Mouse (Mus musculus) megakaryocyte, embryonic 14.5 days (primary cell): Measurements from ENCODE around the gene Vars. TPM values are rescaled to one million over a fixed set of nuclear protein-coding genes. Genes with fewer than 3 reads are reported as not detected.

Experiments
- H3K27me3 ChIP-seq: replicated peaks from 2 replicates; pipeline ENCODE3; 2012; ENCODE audit warnings: inconsistent platforms
- H3K36me3 ChIP-seq: replicated peaks from 2 replicates; pipeline ENCODE3; 2012; ENCODE audit warnings: low read length, inconsistent platforms, mixed read lengths
- H3K4me1 ChIP-seq: 2 replicates; pipeline ENCODE4 v1.6.1; 2012; ENCODE audit warnings: inconsistent platforms
- H3K4me3 ChIP-seq: replicated peaks from 2 replicates; pipeline ENCODE3; 2012; ENCODE audit warnings: moderate library complexity, mild to moderate bottlenecking, inconsistent platforms
- H3K9me3 ChIP-seq: 2 replicates; pipeline ENCODE4 v1.6.1; 2012; ENCODE audit warnings: inconsistent platforms
- FLI1 ChIP-seq: IDR thresholded peaks from 2 replicates; pipeline ENCODE4 v1.6.1; 2012; ENCODE audit warnings: low read length, inconsistent platforms, mixed read lengths
- GATA1 ChIP-seq: IDR thresholded peaks from 3 replicates; pipeline ENCODE4 v1.6.1; 2012; ENCODE audit warnings: mixed read lengths, low read length, inconsistent platforms, borderline replicate concordance
- polyA plus RNA-seq: library from polyadenylated mRNA; stranded (reverse); fragments of >175 nt; gene quantifications from 2 replicates; pipeline ENCODE4 v1.2.3, GENCODE M21; 2012; ENCODE audit warnings: low replicate concordance; ENCODE audit not compliant: insufficient read depth

Gene Vars
- polyA plus RNA-seq, 1 experiment: 188 TPM

- H3K9me3 ChIP-seq: no peaks in the 10 kb centered on the region
- H3K4me1 ChIP-seq: peaks cover 93% of the 10 kb centered on the region
- H3K36me3 ChIP-seq: peaks cover 87% of the 10 kb centered on the region
- TF ChIP-seq FLI1 (no peak), GATA1 (no peak)
- H3K4me3 ChIP-seq: peak overlapping the region; percentile 94
- H3K27me3 ChIP-seq: no peaks in the 10 kb centered on the region
Observed at GRCm38 (mm10) chr17:35060071-35060470, 59.3 kb downstream of the Vars start.

- no peaks in the 10 kb centered on the region for H3K27me3 ChIP-seq
- no peaks in the 10 kb centered on the region for H3K9me3 ChIP-seq
- peaks cover 80% of the 10 kb centered on the region for H3K36me3 ChIP-seq
- peak overlapping the region; percentile 94 for H3K4me3 ChIP-seq
- peaks cover 93% of the 10 kb centered on the region for H3K4me1 ChIP-seq
- no peak for TF ChIP-seq GATA1
- no peak for TF ChIP-seq FLI1
Observed at GRCm38 (mm10) chr17:35060737-35061297, 60.0 kb downstream of the Vars start.

GRCm38 (mm10) chr17:35061299-35061698 is 60.5 kb downstream of the Vars start:
- Histone ChIP-seq H3K9me3 (no peaks in the 10 kb centered on the region), H3K36me3 (peaks cover 75% of the 10 kb centered on the region), H3K4me1 (peaks cover 93% of the 10 kb centered on the region), H3K27me3 (peaks cover 2% of the 10 kb centered on the region), H3K4me3 (peak overlapping the region; percentile 53)
- TF ChIP-seq GATA1 (no peak), FLI1 (no peak)

- peaks cover 96% of the 10 kb centered on the region for H3K4me1 ChIP-seq
- no peaks in the 10 kb centered on the region for H3K9me3 ChIP-seq
- peak overlapping the region; percentile 94 for H3K4me3 ChIP-seq
- peaks cover 8% of the 10 kb centered on the region for H3K27me3 ChIP-seq
- H3K36me3 ChIP-seq: peaks cover 63% of the 10 kb centered on the region
- TF ChIP-seq GATA1 (no peak), FLI1 (no peak)
Observed at GRCm38 (mm10) chr17:35063466-35063865, 62.7 kb downstream of the Vars start.

- Histone ChIP-seq H3K4me3 (peak overlapping the region; percentile 94), H3K27me3 (peaks cover 15% of the 10 kb centered on the region), H3K9me3 (no peaks in the 10 kb centered on the region), H3K4me1 (peaks cover 96% of the 10 kb centered on the region), H3K36me3 (peaks cover 66% of the 10 kb centered on the region)
- TF ChIP-seq GATA1: no peak
- TF ChIP-seq FLI1: no peak
Observed at GRCm38 (mm10) chr17:35064378-35064877, 63.6 kb downstream of the Vars start.

- TF ChIP-seq GATA1: no peak
- H3K36me3 ChIP-seq: peaks cover 68% of the 10 kb centered on the region
- no peaks in the 10 kb centered on the region for H3K9me3 ChIP-seq
- H3K27me3 ChIP-seq: peaks cover 16% of the 10 kb centered on the region
- peaks cover 96% of the 10 kb centered on the region for H3K4me1 ChIP-seq
- peak within 1 kb of the TSS; percentile 94 for H3K4me3 ChIP-seq
Observed at GRCm38 (mm10) chr17:35064951-35065947, 64.5 kb downstream of the Vars start, which contains the start of gene Ly6g6c. Ly6g6c (plus strand) TSS chr17:35065388.

Other genes starting within 250 kb of the Vars start
- not detected in 2 replicates for gene Cyp21a1, start 196.4 kb upstream of the Vars start, polyA plus RNA-seq
- 44.3 and 85.0 TPM in 2 replicates for gene Stk19, start 164.0 kb upstream of the Vars start, polyA plus RNA-seq
- gene Dxo, start 164.0 kb upstream of the Vars start, polyA plus RNA-seq: 61.9 and 137 TPM in 2 replicates
- gene Skiv2l, start 150.8 kb upstream of the Vars start, polyA plus RNA-seq: 25.1 and 27.6 TPM in 2 replicates
- 67.5 and 220 TPM in 2 replicates for gene Nelfe, start 150.6 kb upstream of the Vars start, polyA plus RNA-seq
- gene Cfb, start 138.5 kb upstream of the Vars start, polyA plus RNA-seq: 0.54 TPM in 1 of 2 replicates, not detected in the other
- gene Zbtb12, start 121.5 kb upstream of the Vars start, polyA plus RNA-seq: 6.7 and 15.4 TPM in 2 replicates
- gene Gm20547, start 118.9 kb upstream of the Vars start, polyA plus RNA-seq: not detected in 2 replicates
- 3.0 and 6.0 TPM in 2 replicates for gene C2, start 102.7 kb upstream of the Vars start, polyA plus RNA-seq
- gene Ehmt2, start 102.5 kb upstream of the Vars start, polyA plus RNA-seq: 356 and 543 TPM in 2 replicates
- not detected in 2 replicates for gene Slc44a4, start 86.5 kb upstream of the Vars start, polyA plus RNA-seq
- 12.4 and 41.3 TPM in 2 replicates for gene Neu1, start 69.7 kb upstream of the Vars start, polyA plus RNA-seq
- 4.5 and 7.2 TPM in 2 replicates for gene Hspa1b, start 41.7 kb upstream of the Vars start, polyA plus RNA-seq
- not detected in 2 replicates for gene Gm20481, start 31.1 kb upstream of the Vars start, polyA plus RNA-seq
- gene Hspa1a, start 28.8 kb upstream of the Vars start, polyA plus RNA-seq: 1.5 and 2.0 TPM in 2 replicates
- not detected in 2 replicates for gene Hspa1l, start 28.3 kb upstream of the Vars start, polyA plus RNA-seq
- gene Lsm2, start 19.1 kb upstream of the Vars start, polyA plus RNA-seq: 64.3 and 95.0 TPM in 2 replicates
- gene Vwa7, start 15.6 kb downstream of the Vars start, polyA plus RNA-seq: 0.38 and 0.40 TPM in 2 replicates
- gene Sapcd1, start 27.0 kb downstream of the Vars start, polyA plus RNA-seq: 4.1 and 5.4 TPM in 2 replicates
- gene Msh5, start 45.8 kb downstream of the Vars start, polyA plus RNA-seq: 10.5 and 10.9 TPM in 2 replicates
- 244 and 373 TPM in 2 replicates for gene Clic1, start 49.0 kb downstream of the Vars start, polyA plus RNA-seq
- gene Ddah2, start 58.0 kb downstream of the Vars start, polyA plus RNA-seq: 30.5 and 36.5 TPM in 2 replicates
- 14.8 and 15.5 TPM in 2 replicates for gene Ly6g6c, start 64.4 kb downstream of the Vars start, polyA plus RNA-seq
- gene Mpig6b, start 65.2 kb downstream of the Vars start, polyA plus RNA-seq: 53.5 and 66.3 TPM in 2 replicates
- not detected in 2 replicates for gene Ly6g6e, start 75.9 kb downstream of the Vars start, polyA plus RNA-seq
- 79.9 and 106 TPM in 2 replicates for gene Ly6g6d, start 77.1 kb downstream of the Vars start, polyA plus RNA-seq
- gene Ly6g6f, start 84.6 kb downstream of the Vars start, polyA plus RNA-seq: 517 and 745 TPM in 2 replicates
- gene Abhd16a, start 88.3 kb downstream of the Vars start, polyA plus RNA-seq: 211 and 290 TPM in 2 replicates
- gene Ly6g5c, start 107.3 kb downstream of the Vars start, polyA plus RNA-seq: not detected in 2 replicates
- 0.23 TPM in 1 of 2 replicates, not detected in the other for gene Ly6g5b, start 114.4 kb downstream of the Vars start, polyA plus RNA-seq
- gene Gpank1, start 120.5 kb downstream of the Vars start, polyA plus RNA-seq: 46.5 and 57.4 TPM in 2 replicates
- gene Csnk2b, start 121.1 kb downstream of the Vars start, polyA plus RNA-seq: 75.6 and 82.2 TPM in 2 replicates
- 3.2 and 6.1 TPM in 2 replicates for gene D17H6S53E, start 125.4 kb downstream of the Vars start, polyA plus RNA-seq
- gene Apom, start 131.1 kb downstream of the Vars start, polyA plus RNA-seq: not detected in 2 replicates
- gene Bag6, start 134.2 kb downstream of the Vars start, polyA plus RNA-seq: 613 and 1,584 TPM in 2 replicates
- gene Prrc2a, start 163.9 kb downstream of the Vars start, polyA plus RNA-seq: 1,080 and 3,273 TPM in 2 replicates
- gene Aif1, start 175.1 kb downstream of the Vars start, polyA plus RNA-seq: 2.5 and 22.3 TPM in 2 replicates
- gene Lst1, start 187.5 kb downstream of the Vars start, polyA plus RNA-seq: 5.9 and 24.8 TPM in 2 replicates
- 12.1 TPM in 1 of 2 replicates, not detected in the other for gene Ltb, start 193.5 kb downstream of the Vars start, polyA plus RNA-seq
- 2.9 and 3.5 TPM in 2 replicates for gene Tnf, start 201.0 kb downstream of the Vars start, polyA plus RNA-seq
- gene Lta, start 204.4 kb downstream of the Vars start, polyA plus RNA-seq: 0.85 TPM in 1 of 2 replicates, not detected in the other
- not detected in 2 replicates for gene Gm16181, start 219.8 kb downstream of the Vars start, polyA plus RNA-seq
- gene Atp6v1g2, start 232.7 kb downstream of the Vars start, polyA plus RNA-seq: 0.86 TPM in 1 of 2 replicates, not detected in the other
- gene Nfkbil1, start 234.8 kb downstream of the Vars start, polyA plus RNA-seq: 31.8 and 57.1 TPM in 2 replicates
- gene Ddx39b, start 240.8 kb downstream of the Vars start, polyA plus RNA-seq: 83.5 and 158 TPM in 2 replicates